Mouse (Mus musculus) C2C12 (cell line): ENCODE data around the gene Tmem129.

Experiments used
- CTCF ChIP-seq: IDR thresholded peaks from one replicate; pipeline ENCODE4 v1.5.1; 2011; ENCODE audit not compliant: control insufficient read depth, insufficient read depth, insufficient read length
- MAX ChIP-seq: IDR thresholded peaks from one replicate; pipeline ENCODE4 v1.6.1; 2011; ENCODE audit warnings: mild to moderate bottlenecking, control low read depth
- MYOD1 ChIP-seq: IDR thresholded peaks from one replicate; pipeline ENCODE4 v1.6.1; 2011; ENCODE audit warnings: low read depth; ENCODE audit not compliant: control insufficient read depth, insufficient read length
- MYOG ChIP-seq: IDR thresholded peaks from one replicate; pipeline ENCODE4 v1.6.1; 2011; ENCODE audit not compliant: control insufficient read depth, insufficient read length; ENCODE audit errors: extremely low read depth
- USF1 ChIP-seq: IDR thresholded peaks from one replicate; pipeline ENCODE4 v1.6.1; 2011; ENCODE audit warnings: low read depth, mild to moderate bottlenecking, control low read depth, moderate library complexity

- TF ChIP-seq CTCF (no peak), MAX (no peak), USF1 (no peak), MYOD1 (no peak), MYOG (no peak)
These were observed 38.2 kb upstream of the Tmem129 start for GRCm38 (mm10) chr5:33696430-33696829.
